Mouse (Mus musculus): ENCODE measurements at regions not wholly inside any gene's neighbourhood (a gene's known extent, or its start where the extent isn't known, plus 50 kb on each side); places are given as distances from the start of the nearest gene placed in this dataset.

DNA sequence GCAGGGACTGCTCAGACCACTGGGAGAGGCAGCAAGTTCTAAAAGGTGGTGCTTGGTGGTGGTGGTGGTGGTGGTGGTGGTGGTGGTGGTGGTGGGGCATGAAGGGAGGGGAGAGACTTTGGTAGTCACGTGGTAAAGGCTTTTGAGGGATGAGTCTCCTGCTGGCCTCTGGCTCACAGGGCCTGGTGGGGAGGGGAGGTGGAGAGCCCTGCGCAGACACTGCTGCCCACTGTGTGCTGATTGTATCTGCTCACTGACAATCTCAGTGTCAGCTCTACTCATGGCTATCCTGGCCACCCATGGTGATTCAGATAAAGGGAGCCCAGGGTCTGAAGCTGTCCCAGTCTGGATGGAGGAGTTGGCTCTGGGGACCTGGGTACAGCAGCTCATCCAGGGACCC, 55.0 kb upstream of the Gata5 start:
- DNase-seq (ENCODE audit: low spot score): no peak

DNA sequence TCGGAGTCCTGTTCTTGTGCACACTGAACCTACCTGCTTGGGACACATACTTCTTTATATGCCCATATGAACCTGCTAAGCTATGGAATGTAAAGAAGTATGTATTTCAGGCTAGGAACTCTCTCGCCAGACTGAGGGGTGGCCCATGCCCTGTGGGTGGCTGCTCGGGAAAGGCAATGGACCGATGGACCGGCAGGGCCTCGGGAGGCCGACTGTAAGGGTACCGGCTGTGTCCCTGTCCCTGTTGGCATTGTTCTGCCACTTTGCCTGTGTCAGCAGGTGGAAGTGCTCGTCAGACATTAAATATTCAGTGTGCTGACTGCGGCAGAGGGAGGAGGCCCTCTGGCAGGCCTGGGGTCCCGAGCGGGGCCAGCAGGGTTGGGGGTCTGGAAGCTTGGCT, 54.5 kb upstream of the Gata5 start:
- no peak for DNase-seq (ENCODE audit: low spot score)

DNA sequence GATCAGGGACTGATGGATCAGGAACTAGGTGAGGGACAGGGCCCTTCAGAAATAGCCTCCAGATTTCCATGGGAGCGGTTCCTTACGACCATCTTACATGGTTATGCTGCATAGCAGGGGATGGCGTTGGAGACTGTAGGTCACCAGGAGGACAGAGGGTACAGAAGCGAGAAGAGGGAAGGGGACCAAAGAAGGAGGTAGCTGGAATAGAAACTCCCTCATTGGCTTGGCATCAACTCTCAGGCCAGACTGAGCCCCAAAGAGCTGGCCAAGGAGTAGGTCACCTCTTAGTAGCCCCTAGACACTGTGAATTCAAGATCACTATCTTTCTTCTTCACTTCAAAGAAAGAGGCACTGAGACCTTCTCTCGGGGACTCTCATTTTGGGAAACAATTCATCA, 53.6 kb upstream of the Gata5 start:
- DNase-seq (ENCODE audit: low spot score): no peak

DNA sequence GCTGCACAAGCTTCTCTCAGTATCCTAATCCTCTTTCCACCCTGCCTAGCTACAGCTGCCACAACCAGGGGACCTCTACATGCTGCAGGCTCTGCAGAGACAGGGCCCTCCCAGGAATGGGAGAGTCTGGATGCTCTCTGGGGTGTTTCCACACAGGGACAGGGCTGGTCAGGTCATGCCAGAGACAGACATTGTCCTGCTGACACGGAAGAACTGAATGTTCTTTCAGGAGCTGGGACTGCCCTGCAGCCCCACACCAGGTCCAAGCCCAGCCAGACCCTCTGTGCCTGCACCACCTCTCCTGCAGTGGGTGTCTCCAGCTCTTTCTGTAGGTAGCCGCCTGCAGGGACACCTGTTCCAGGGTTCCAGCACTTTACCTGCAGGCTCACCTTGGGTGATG, 52.8 kb upstream of the Gata5 start:
- no peak for DNase-seq (ENCODE audit: low spot score)

DNA sequence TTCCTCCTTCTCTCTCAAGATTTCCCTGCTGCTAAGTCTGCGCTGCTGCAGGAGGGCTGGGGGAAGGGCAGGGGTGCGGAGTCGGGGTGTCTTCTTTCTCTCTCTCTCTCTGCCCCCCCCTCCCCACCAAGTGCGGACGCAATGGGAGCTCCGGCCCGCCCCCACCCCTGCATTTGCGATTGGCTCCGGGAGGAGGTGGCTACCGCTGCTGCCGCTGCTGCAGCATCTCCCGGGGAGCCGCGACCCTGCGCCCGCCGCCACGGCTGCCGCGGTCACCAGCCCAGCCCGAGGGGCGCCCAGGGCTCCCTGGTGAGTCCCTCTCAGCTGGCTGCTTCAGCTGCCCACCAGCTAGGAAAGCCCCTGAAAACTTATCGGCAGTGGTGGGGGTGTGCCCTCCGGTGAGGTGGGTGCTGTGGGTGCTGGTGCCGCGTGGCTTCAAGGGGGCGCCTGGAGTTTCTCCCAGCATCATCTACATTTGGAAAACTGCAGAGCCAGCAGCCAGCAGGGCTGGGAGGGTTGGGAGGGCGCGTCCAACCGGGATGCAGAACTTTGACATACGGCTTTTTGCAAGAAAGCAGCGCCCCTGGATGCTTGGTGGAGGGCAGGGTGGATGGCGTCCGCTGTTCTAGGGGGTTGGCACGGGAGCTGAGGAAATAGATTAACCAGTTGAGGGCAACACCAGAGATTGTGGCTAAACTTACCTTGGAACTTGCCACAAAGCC, 51.6 kb upstream of the Gata5 start:
- DNase-seq (ENCODE audit: low spot score): no peak

DNA sequence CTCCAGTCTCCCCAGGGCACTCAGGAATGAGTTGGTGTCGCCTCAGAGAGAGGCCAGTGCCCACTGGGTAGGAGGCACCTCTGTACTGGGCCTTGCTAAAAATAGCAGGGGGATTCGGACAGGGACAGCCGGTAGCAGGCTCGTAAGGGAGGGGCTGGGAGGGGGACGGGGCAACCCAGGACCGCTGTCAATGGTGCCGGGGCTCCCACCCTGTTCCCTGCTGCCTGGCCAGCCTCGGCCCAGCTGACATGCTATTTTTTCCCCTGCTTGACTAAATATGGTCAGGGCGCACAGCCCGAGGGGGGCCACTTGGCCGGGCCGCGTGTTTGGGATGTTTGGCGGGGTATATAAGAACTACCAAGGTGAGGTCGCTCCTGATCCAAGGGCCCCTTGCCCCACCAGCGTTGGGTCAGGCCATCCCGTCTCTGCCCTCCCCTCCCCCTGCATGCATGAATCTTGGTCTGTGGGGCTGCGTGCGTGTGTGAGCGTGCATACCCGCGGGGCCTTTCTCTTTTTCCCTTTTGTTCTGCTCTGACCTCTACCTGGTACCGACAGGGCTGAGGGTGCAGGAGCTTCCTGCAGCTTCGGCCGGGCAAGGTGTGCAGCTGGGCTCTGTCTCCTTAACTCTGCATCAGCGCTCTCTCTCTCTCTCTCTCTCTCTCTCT, 50.9 kb upstream of the Gata5 start:
- peak; percentile 90 for DNase-seq (ENCODE audit: low spot score)

Small RNAs in the stretch of these regions (microRNA-seq; reads per million reads assigned to microRNA genes)
- gene Mir133a-2 (5.8 reads per million, percentile 13 among the genes with 10 or more reads in this experiment), gene Mir1a-1 (29.0 reads per million, percentile 41 among the genes with 10 or more reads in this experiment)
